Mouse (Mus musculus) kidney, postnatal 36 days (tissue): Measurements from ENCODE around the gene Atp6v1b1.
"Not testable (repeated sequence)": the region's sequence is repeated elsewhere in the genome, so short reads cannot be mapped to it uniquely, and the experiment has no call there.

Source experiments
- DNase-seq, 2 experiments: peaks; one replicate each; pipeline ENCODE4 v3.0.0; 2021 to 2022; ENCODE audit warnings: mixed read lengths in 2 of 2

The Atp6v1b1 gene

GRCm38 (mm10) chr6:83779026-83779425 is 36.2 kb downstream of the Atp6v1b1 start:
- peak; percentile 49 to 75 for DNase-seq

GRCm38 (mm10) chr6:83786426-83786825 is 43.6 kb downstream of the Atp6v1b1 start:
- no peak for DNase-seq

- DNase-seq, result no peak
Observed at GRCm38 (mm10) chr6:83788554-83788953, 45.8 kb downstream of the Atp6v1b1 start.

- not testable (repeated sequence) for DNase-seq
Observed at GRCm38 (mm10) chr6:83790533-83790932, 47.7 kb downstream of the Atp6v1b1 start.

GRCm38 (mm10) chr6:83791251-83791890 is 48.6 kb downstream of the Atp6v1b1 start:
- DNase-seq, result no peak

DNA sequence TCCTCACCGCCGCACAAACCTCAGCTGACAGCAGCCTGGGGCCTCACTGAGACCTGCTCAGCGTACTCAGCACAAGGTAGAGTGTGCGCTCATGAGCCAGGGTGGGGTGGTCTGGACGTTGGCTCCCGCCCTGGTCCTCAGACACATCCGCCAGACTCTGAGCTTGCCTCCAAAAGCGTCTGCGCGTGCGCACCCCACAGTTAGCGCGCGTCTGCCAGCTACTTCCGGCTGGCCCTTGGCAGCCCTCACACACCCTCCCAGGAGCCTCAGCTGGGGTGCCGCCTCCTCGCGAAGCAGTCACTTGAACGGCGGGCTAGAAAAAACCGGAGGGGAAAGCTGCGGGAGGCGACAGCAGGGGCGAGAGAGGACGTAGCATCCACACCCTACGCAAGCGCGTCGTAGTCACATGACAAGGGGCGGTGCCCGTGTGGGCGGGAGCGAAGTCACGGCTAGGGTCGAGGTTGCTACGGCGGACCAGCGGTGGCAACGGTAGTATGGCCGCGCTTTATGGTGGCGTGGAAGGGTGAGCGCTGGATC is 52.0 kb downstream of the Atp6v1b1 start, which contains the start of gene Nagk:
TSS of gene Nagk (plus strand) at position 223 of the 537 bp plus-strand sequence.
- peak; percentile 95 to 98 for DNase-seq

DNA sequence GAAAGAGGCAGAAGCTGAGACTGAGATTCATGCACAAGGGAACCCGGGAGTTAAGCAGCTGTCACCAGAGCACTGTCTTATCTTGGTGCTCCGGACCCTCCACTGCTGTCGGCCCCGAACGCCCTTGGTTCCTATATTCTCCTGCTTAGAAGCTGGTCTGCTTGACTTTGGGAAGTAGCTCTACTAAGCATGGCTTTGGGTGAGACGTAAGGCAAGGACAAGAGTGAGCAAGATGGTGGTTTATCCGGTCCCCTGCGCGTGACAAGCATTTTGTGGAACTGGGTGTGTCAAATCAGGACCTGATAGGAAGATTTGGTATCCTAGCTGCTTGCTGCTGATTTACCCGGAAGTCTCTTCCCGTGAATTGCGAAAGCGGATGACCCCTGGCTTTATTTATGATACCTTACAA is 52.7 kb downstream of the Atp6v1b1 start:
- peak; percentile 48 to 50 for DNase-seq

- DNase-seq, result peak; percentile 51 to 60
Observed at GRCm38 (mm10) chr6:83796686-83797085, 53.9 kb downstream of the Atp6v1b1 start.

DNA sequence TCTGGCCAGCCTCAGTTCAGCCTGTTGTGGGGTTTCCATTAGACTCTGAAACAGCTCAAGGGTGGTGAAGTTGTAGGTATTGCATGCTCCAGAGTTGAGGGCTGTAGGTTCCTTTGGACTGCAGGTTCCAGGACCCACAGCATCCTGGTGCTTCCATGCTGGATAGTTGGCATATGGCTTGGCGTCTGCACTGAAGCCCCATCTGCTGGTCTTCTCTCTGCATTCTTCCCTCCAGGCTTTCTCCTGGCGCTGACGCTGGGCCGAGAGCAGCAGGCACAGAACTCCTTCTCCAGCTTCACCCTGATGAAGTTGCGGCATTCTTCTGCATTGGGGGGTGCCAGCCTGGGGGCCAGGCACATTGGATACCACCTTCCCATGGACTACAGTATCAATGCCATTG is 59.2 kb downstream of the Atp6v1b1 start:
- no peak for DNase-seq

DNA sequence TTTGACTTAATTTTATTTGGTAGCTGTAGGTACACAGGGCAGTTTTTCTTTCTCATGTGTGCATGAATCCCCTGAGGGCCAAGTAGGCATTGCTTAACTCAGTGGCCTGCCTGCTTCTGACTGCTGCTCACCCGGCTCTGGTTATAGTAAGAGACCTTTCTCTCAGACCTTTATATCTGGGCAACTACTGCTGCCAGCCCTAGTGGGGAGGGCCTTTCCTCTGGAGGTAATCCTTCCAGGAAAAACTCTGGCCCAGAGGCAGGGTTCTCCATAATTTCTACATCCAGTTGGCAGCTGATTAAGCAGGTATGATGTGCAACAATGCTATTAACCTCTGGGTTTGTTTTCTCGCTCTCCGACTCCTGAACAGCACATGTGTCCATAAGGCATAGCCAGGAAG is 60.1 kb downstream of the Atp6v1b1 start:
- no peak for DNase-seq
